Mouse (Mus musculus) spleen, adult 18-20 months (tissue): ENCODE measurements at regions not wholly inside any gene's neighbourhood (a gene's known extent, or its start where the extent isn't known, plus 50 kb on each side); places are given as distances from the start of the nearest gene placed in this dataset.

Experiments
- DNase-seq, 2 experiments: peaks; one replicate each; pipeline ENCODE4 v3.0.0; 2022; ENCODE audit warnings: mixed read lengths in 2 of 2

DNA sequence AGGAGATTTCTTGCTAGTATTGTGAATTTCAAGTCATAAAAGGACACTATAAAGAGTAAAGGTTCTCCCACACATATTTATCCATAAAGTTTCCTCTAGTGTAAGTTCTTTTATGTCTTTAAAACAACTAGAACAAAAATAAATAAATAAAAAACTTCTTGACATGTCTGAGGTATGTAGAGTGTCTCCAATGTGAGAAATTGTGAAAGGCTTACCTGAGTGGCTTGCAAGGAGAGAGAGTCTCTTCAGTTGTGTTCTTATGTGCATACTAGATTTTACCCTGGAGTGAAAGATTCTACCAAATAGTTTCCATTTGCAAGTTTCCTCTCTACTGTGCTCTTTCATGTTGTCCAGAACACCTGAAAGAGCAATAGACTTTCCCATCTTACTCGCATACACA is 276.8 kb downstream of the Ankrd50 start:
- DNase-seq = no peak

DNA sequence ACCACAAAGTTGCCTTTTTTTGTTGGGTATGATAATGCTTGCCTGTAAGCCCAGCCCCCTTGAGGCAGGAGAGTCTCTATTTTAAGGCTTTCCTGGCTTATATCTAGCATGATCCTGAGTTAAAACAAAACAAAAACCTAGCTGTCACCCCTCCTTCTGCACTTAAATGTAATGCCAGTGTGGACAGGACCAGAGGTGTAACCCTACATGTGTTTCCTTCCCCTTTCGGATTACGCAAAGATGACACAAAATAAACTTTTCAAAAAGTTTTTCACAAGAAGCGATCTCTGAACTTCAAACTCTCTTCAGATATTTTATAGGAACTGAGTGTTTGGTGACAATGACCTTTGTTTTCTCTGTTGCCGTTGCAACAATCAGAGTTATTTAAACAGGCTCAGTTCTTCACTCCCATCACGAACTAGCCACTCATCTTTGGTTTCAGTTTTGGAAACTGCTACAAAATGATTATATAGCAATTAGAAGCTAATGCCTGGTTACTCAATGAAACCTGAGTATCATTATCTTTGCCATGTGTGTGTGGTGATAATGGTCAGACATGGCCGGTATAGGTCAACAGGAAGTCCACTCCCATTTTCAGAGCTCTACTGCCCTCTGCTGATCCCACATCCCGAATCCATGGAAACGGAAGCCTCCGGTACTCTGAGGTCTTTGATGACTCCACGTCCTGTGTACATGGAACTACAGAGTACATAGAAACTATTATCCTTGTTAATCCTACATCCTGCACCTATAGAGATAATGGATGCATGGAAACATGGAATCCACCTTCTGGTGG is 282.6 kb downstream of the Ankrd50 start:
- peak; percentile 21 to 58 for DNase-seq

GRCm38 (mm10) chr3:38194001-38194400 is 290.6 kb downstream of the Ankrd50 start:
- no peak for DNase-seq

DNA sequence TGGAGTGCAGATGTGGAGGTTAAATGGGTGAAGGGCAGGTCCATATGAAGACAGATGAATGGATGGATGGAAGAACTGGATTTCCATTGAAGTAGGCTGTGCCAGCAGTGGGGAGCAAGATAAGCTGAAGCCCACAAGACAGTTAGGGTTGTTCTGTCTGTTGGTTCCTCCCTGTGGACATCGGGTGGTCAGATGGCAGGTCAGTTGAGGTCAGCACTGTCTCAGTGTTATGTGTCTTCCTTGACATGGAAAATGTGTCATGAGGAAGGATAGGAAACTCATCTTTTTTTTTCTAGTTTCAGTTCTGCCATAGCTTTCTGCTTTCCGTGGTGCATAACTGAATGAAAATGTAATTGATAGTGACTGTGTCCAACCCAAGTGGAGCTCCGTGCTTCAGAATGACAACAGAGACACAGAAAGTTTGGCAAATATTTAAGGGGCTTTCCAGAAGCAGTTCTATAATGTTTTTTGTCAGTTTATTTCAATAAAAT is 297.2 kb downstream of the Ankrd50 start:
- no peak for DNase-seq

DNA sequence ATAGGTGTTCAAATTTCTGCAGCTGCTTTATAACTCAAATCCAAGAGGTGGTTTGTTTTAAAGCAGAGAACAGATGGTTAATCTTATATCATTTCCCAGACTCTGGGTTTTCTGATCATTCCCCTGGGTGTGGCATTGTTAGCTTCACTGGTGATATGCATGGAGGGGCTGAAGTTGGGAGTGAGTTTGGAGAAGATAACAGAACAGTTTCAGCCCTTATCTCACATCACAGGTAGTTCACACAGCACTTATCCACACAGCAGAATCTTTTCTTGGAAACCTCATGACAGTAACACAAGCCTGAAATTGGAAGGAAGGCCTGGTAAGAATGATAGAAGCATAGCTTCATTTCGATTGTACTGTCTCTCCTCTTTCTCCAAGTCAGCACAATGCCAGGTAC is 298.1 kb downstream of the Ankrd50 start:
- DNase-seq = no peak

GRCm38 (mm10) chr3:38178295-38178694 is 306.3 kb downstream of the Ankrd50 start:
- no peak for DNase-seq

DNA sequence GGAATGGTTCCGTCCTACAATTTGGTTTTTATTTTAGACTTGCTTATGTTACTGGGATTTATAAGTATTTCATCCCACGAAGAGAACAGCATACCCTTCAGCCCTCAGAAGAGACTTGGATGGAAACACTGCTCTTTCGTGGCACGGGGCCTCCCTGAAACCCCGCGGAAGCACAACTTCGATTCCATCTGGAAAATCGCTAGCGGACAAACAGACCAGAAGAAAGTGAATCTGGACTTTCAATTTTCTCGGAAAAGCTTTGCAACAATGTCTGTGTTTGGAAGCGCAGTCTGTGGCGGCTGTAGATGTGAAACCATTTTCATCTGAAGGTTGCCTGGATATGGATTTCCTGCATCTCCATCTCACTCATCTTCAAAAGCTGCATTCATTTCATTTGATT is 308.7 kb downstream of the Ankrd50 start:
- DNase-seq = no peak

DNA sequence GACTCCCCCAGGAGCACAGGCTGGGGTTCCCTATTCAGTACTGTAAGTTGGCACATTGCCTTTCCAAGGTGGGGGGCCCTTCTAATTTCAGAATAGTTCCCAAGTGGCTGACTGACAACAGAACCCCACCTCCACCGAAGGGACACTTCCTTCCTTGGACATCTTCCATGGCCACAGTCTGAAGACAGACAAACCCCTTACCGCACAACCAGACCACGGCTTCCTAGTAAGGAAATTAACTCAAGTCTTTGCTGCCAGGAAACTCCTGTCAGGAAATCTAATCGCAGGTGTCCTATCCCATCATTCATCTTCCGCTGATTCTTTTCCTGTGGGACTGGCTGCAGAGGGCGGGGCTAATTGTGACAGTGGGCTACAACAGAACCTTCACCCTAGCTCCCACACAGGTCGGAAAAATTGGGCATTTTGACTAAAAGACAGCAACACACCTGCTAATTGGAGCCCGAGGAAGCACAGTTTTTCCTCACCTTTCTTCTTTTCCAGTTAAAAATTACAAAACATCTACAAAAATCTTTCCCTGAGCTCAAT is 309.8 kb downstream of the Ankrd50 start:
- DNase-seq = no peak

GRCm38 (mm10) chr3:38152408-38152807 is 332.2 kb downstream of the Ankrd50 start:
- DNase-seq = no peak

- no peak for DNase-seq
Measured at GRCm38 (mm10) chr3:38151821-38152220, 332.8 kb downstream of the Ankrd50 start.

DNA sequence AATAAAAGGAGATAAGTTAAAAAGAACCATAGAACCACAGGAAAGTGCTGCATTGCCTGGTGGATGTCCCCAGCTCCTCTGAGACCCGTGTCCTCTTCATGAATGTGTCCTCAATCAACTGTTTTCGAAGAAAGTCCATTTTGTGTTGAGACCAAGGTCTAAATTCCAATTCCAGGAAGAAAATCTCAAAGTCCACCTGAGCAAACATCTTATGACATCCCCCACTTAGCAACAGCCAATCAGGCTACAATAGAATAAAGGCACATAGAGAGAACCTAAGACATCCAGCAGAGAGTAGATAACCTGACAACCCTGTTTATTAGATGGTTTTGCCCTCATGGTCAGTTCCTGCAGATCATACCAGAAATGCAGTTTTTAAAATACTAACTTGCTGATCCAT is 338.0 kb downstream of the Ankrd50 start:
- no peak for DNase-seq

DNA sequence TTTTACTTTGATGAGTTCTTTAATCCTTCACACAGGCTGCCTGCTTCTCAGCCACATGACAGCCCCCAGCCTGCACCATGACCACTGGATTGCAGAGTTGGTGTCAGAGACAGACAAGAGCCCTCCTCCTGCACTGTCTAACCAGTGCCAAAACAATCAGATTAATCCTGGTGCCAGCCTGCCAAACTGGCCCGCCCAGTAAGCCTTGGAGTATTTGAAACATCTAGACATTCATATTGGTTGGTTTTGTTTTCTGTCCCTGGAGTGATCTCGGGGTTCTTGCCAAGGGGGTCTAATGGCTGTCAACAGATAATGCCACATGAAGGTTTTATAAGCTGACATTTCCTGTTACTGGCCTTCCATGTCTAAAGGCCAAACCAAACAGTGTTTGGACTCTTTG is 339.2 kb downstream of the Ankrd50 start:
- no peak for DNase-seq

DNA sequence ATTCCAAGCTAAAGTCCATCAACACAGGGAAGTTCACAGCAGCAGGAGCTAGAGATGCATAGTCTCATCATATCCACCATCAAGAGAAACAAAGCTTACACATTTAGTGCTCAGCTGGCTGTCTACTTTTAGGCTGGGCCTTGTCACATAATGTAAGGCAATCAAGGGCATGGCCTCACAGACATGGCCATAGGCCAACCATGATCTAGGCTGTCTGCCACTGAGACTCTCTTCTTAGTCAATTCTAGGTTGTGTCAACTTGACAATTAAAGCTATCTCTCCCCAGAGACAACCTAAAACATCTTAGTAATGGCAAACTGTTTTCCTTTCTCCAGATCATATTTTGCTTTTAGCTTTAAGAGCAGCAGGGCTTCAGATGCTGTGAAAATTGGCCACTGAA is 340.0 kb downstream of the Ankrd50 start:
- DNase-seq = no peak

- peak in 1 of 2 experiments; percentile 27 for DNase-seq
Measured at GRCm38 (mm10) chr3:38143147-38143883, 341.3 kb downstream of the Ankrd50 start.

- DNase-seq = no peak
Measured at GRCm38 (mm10) chr3:38139387-38139786, 345.3 kb downstream of the Ankrd50 start.

DNA sequence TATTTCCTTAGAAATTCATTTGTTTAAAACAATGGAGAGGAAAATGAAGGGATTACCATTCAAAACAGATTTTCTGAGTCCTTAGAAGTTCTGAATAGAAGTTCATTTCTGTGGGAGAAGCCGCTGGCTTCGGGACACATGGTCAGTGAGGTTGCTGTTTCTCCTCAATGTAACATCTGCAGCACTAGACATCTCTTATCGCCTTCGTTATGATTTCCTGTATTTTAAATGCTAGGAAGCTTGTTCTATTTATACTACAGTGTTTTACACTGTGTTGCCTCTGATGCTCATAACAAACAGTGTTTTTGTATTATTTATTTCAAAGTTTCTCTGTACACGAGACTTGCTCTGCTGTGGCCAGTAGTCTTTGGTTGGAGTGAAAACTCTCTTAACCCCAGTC is 346.6 kb downstream of the Ankrd50 start:
- DNase-seq = no peak

GRCm38 (mm10) chr3:38135808-38136214 is 348.8 kb downstream of the Ankrd50 start:
- DNase-seq = no peak

DNA sequence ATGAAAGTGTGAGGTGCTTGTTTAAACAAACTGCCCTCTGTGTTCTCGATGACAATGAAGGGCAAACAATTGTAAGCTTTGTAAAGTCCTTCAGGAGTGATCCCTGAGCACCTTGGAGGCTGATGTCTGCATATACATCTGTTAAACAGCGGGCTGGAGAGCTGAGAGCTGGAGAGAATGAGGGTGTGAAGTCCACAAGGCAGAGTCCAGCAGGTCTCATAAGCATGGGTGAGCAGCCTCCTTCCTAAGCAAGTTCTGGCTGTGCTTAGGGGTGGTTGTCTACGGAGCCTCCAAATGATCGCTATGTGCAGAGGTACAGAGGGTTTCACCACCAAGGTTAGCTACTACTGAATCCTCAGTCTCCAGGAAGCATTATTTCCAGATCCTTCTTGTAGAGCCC is 350.2 kb downstream of the Ankrd50 start:
- no peak for DNase-seq

- DNase-seq = no peak
Measured at GRCm38 (mm10) chr3:38131887-38132220, 352.8 kb downstream of the Ankrd50 start.

DNA sequence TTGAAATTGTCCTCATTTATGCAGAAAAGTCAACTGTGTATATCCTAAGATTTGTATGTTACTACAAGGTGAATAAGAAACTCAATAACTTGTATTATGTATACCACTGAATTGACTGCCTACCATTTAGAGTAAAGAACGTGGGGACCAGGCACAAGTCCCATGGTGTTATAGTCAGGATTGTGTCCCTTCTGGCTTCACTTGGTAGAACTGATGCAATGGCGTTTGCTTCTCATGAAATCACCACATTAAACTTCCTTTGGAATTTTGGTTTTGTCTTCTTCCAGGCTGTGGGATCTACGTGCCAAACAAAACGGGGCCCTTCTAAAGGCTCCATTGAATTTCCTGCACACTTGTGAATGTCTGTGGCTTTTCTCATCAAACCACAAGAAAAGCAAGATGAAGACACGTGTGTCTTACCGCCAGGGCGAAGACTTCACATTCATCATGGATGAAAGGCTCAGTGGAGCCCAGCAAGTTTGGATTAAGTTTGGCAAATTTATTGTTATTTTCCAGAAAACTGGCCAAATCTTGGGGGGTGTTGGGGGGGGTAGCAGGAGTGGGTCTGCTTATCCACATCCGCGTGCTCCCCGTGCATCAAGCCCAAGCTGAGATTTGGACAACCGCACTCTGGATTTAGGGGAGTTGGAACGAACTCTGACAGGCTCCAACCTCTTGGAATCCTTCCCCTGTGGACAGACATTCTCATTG is 353.3 kb downstream of the Ankrd50 start:
- DNase-seq = no peak

DNA sequence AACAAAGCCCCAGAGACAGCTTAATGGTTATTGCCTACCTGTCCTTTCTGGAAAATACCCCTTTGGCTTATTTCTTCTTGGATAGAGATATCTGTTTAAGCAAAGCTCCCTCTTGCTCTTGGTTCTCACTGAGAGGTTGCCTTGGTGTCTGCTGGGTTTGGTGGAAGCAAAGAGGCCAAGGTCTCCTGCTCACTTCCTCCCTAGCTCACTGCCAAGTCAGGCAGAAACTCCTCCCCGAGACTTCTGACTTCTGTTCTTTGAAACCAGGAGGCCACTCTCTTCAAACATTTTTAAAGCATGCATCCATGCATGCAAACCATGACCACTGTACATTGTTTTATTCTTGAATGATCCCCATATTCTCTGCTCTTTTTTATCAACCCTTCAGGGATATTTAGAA is 354.6 kb downstream of the Ankrd50 start:
- no peak for DNase-seq

GRCm38 (mm10) chr3:38129167-38129500 is 355.5 kb downstream of the Ankrd50 start:
- DNase-seq = no peak

DNA sequence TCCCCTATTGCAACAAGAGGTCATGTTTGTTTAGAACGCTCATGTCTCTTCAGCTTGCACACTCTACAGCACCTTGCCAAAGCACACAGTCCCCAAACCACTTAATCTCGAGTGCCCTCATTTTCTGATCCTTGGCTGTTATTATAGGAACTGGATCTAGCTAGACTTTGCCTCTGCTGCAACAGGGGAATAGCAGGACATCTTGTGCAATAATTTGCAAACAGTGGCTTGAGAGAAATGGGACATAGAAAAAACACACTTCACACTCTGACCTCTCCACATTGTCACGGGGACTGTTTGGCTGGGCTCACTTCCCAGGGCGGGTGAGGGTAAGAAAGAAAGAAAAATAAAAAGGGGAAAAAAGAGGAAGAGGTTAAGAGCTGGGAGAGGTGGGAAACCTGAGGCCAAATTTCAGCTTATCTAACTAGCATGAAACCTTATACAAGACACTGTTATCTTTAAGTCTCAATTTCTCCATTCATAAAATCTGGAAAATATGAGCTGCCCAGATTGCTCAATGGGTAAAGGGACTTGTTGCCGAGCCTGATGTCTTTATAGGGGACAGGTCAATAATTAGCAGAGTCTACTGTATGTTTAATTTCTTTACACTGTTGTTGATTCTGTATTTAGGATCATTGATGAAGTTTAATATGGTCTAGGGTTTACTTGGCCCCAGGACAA is 356.0 kb downstream of the Ankrd50 start:
- no peak for DNase-seq
